Mouse (Mus musculus) heart, postnatal 4 days (tissue): Measurements from ENCODE around the gene Cbwd1. TPM values are rescaled to one million over a fixed set of nuclear protein-coding genes. Genes with fewer than 3 reads are reported as not detected.
A peak's percentile ranks its signal among the peaks of the same experiment; 100 is the strongest.

Experiments
- DNase-seq: peaks from one replicate; pipeline ENCODE4 v3.0.0; 2021
- total RNA-seq, 2 experiments: library from RNA; stranded (reverse); gene quantifications; 2 replicates each; pipeline ENCODE4 v1.2.3; 2021

Cbwd1 gene
- 10 to 100 TPM; 11.5 to 12.9 TPM for total RNA-seq

DNA sequence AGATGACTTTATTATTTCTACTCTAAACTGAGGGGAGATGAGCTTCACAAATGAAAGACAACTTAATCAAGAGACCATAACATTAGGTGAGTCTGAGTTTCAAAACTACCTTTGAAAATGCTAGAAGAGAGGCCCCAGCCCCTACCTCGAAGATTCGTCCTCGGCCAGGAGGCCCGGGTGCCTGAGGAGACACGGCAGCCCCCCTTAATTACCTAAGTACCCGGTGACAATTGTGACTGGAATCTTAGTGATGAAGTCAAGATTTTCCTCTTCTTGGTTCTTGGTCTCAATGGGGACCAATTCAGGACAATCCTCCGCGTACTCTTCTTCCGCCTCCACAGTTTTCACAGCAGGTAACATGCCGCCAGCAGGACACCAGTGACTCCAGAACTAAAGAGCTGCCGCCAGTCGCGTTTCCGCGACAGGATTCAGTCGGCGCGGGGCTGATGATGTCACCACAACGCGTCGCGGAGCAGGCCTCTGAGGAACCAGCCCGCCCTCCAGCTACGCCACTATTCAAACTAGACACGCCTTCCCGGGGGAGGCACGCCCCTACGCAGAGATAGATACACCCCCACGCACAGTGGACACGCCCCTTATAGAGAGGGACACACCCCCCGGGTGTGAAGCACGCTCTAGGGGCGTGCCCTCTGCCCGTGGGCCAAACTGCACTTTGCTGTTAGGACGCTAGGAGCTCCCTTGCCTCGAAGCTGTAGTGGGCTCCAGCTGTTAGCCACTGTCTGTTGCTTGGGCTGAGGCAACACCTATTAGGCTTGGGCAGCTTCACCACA, at the start of gene Cbwd1:
Gene Cbwd1 (minus strand): TSS at position 439 of the 791 bp plus-strand sequence.
- peak; percentile 98 for DNase-seq

DNA sequence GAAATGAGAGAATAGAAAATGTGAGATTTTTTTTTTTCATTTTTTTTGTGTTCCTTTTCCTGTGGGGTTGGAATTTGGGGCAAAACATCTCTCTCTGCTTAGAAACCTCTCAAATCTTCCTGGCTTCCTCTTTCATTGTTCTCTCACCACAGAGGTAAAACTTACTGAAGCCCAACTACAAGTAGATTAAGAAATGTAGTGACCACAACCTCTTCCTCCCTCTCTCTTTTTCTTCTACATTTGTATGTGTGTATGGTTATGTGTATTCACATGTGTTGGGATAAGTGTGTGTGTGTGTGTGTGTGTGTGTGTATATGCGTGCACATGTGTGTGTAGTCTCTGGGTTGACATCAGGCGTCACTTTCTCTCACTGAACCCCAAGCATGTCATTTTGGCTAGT, 47.1 kb upstream of the Cbwd1 start:
- no peak for DNase-seq

DNA sequence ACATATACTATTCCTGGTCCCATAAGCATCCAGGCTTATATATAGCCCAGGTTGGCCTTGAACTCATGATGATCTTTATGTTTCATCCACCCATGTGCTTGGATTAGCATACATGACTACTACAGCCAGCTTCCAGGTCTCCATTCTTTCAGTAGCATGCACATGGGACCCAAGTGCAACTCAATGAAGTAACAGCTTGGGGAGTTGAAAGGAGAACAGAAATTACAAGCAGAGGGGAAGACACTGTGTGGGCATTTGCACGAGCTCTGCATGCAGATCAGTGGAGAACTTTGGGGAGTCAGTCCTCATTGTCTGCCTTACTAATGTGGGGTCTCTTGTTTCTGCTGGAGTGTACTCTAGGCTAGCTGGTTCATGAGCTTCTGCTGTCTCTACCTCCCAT, 45.3 kb upstream of the Cbwd1 start:
- DNase-seq: no peak

DNA sequence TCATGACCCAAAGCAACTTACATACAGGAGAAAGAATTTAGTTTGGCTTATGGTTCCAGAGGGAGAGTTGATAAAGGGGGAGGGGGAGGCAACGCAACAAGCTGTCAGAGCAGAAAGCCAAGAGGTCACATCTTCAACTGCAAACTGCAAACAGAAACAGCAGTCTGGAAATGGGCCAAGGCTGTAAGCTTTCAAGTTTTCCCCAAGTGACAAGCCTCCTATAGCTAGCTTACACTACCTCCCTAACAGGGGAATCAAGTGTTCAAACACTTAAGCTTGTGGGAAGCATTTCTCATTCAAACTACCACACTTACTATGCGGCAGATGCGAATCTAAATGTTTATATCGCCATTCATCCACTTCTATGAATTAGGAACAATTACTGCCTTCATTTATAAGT, 42.4 kb upstream of the Cbwd1 start:
- DNase-seq: peak; percentile 12

DNA sequence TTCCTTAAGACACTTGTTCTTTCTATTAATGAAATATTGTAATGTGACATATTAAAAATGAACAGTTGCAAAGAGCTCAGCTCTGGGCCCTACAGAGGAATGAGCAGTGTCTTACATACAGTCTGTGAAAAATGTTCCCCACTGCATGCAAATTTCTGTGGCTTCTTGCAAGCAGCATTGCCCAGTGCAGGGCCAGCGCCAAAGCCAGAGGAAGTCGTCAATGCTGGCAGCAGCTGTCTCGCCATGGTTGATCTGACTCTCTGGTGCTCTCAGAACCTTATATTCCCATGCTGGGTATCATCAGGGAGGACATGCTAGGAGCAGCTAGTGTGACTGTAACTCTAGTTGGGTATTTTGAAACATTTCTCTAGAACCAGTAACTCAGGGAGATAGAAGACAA, 41.4 kb upstream of the Cbwd1 start:
- DNase-seq: no peak

- DNase-seq: no peak
These were observed 40.6 kb upstream of the Cbwd1 start for GRCm38 (mm10) chr19:25002032-25002431.

DNA sequence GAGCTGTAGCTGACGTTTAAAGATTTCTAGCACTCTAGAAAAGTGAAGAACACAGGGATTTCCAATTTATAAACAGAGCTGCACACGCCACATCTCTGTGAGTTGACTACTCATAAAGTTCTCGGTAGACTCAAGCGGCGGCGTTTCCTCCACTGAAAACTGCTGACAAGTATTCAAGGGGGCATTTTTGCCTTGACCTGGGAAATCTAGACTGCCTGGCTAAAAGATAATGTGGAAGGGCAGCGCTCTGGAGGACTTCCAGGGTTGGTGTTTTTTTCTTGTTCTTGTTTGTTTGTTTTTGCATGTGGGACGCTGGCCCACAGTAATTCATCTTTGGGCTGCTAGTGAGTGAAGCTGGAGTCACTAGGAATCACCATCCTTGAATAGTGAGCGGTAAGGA, 38.7 kb upstream of the Cbwd1 start:
- no peak for DNase-seq

GRCm38 (mm10) chr19:24999201-24999886, 37.9 kb upstream of the Cbwd1 start, which contains the start of gene Dock8:
Gene Dock8 (plus strand): TSS chr19:24999534.
- DNase-seq: peak; percentile 74

- DNase-seq: no peak
These were observed 37.2 kb upstream of the Cbwd1 start for GRCm38 (mm10) chr19:24998561-24998960.

- DNase-seq: no peak
These were observed 35.6 kb upstream of the Cbwd1 start for GRCm38 (mm10) chr19:24996815-24997704.

DNA sequence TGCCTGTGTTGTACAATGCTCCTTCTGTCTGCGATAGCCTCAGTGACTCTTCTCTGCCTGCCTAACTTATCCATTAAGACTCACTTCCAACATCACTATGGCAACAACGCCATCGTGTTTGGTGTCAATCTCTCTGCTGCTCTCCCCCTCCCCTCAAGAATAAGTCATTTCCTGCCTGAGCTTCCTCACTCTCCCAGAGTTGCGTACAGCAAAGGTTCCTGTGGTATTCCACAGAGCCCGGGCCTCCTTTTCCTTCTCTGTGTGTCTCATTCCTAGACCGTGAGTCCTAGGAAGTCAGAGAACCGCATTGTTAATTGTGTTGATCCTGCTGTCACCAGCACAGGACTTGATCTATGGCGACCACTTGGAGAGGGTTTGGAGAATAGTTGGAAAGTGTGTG, 33.5 kb upstream of the Cbwd1 start:
- DNase-seq: peak; percentile 18

DNA sequence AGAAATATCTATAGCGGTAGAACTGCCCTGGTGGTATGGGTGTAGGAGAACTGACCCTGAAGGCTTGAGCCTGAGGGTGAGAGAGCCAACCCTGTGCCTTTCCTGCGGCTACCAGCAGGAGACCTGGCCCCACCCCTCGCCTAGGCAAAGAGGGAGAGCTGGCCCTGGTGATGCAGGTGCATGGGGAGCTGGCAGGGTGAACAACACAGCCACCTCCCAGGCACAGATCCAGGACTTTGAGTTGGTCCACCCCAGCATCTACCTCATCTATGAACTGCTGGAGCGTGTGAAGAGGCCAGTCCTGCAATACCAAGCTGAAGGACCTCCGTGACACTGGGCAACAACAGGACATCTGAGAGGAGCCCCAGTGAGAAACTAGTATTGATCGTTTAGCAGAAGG, 32.1 kb upstream of the Cbwd1 start:
- DNase-seq: peak; percentile 8

DNA sequence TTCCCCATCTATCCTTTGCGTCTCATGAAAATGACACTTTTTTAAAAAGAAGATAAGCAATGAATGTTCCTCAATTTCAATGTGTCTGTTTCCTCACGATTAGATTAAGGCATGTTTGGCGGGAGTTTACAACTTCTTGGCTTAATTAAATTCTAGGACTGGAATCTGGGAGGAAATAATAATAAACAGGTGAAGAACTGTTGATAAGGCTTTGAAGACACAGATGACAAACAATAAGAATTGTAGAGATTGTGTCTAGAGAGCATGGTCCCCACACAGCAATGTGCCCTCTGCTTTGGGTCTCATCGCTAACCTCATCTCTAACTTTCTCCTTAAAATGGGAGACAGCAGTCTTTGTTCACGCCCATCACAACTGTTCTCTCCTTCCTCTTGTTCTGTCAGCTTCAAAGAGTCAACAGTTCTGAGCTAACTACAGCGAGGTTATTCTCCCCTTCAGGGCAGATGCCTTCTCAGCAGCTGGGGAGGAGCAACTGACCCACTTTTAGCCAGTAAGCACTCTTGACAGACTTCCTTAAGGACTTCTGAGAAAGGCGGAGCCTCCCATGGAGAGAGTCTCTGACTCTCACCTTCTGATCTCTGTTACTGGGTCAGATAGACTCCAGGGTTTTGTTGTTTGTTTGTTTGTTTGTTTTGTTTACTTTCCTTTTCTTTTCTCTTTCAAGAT, 28.9 kb upstream of the Cbwd1 start:
- DNase-seq: no peak

GRCm38 (mm10) chr19:24988831-24989230, 27.4 kb upstream of the Cbwd1 start:
- DNase-seq: peak; percentile 25

DNA sequence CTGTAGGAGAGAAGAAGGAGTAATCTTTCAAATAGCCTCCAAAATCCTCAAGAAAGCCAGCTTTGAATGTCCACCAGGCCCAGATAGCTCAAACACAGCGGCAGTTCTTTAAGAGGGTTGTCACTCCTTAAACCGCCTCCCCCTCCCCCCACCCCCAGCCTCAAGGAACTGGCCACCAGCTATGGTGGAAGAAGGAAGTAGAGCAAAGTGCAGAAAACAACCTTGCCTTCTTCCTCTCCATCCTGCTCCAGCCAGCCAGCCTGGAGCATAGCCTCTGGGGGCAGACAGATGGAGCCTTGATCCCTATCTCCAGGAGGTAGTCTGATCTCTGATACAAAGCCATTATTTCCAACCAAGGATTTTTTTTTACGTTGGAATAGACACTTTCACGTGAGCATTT, 25.9 kb upstream of the Cbwd1 start:
- DNase-seq: no peak

- no peak for DNase-seq
These were observed 23.6 kb upstream of the Cbwd1 start for GRCm38 (mm10) chr19:24985045-24985444.

DNA sequence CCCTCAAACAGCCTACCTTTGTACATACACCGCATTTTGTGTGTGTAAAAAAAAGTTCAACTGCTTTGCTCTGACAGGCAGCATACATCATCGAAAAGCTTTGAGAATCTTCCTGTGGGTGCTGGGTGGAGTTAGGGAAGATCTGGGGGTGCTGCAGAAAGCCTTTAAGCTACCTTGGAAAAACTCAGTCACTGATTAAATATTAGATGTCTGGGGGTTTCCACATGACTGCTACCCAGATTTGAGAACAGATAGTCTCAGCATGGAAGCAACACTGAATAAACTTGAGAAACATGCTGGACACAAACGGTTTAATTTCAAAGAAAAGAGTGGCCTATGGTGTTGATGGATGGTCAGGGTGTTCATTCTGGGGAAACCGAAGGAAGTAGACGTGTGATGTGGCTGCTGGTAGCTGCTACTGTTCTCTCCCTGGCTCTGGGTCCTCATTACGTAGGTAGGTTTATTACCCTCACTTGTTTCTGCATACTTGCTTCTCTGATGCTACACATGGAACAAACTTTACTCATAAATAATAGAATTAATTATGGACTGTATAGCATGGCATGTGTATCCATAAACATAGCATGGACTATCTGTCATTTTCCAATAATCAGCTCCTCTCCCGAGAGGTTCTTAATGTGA, 22.6 kb upstream of the Cbwd1 start:
- DNase-seq: no peak

GRCm38 (mm10) chr19:24983050-24983449, 21.6 kb upstream of the Cbwd1 start:
- DNase-seq: no peak

DNA sequence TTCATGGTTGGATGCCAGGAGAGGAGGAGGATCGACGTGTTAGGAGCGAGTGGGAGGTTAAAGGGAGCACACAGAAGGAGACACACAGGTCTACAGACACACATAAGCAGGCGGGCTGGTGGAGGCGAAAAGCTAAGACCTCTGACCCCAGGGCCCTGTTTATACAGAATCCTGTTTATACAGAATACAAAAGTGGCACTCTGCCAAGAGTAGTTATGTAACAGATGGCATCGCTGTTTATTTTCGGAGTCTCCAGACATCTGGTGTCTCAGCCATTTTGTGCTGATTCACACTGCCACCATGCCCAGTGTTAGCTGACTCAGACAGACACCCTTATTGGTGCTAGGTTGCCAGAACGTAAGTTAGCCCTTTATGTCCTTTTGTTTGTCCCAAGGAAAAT, 19.9 kb upstream of the Cbwd1 start:
- peak; percentile 9 for DNase-seq

GRCm38 (mm10) chr19:24978852-24979842, 17.7 kb upstream of the Cbwd1 start:
- no peak for DNase-seq

DNA sequence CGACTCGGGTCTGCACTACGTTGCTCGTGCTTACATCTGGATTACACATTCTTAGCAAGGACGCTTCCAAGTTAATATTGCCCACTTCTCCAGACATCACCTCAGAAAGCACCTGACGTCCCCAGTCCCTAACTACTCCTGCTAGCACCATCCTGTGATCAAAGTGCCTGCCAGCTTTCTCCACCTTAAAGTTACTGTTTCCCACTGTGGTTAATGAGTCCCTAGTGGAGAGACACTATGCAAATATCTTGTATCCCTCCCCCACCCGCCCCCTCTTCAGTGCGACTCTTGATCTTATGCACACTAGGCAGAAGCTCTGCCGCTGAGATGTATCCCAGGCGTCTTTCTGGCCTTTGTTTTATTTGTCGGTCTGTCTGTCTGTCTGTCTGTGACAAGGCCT, 16.6 kb upstream of the Cbwd1 start:
- no peak for DNase-seq
